Mouse (Mus musculus): ENCODE measurements around the gene Prrg2.

DNA sequence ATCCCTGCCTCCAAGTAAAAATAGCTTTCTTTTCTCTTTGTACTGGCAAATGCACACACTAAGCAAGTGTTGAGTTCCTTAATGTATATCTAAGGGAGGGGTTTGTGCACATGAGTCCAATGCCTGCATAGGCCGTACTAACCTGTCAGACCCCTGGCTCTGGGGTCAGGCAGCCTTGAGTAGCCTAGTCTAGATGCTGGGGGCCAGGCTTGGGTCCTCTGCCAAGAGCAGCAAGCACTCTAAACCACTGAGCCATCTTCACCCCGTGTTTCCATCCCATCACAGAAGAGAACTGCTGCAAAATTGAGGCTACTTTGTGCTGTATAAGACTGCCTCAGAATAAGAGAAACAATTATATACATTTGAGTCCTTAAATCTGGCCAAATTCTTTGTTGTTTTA is 15.4 kb upstream of the Prrg2 start:
- TF ChIP-seq EP300 (IDR thresholded peaks at IDR 0.05; ENCODE audit: insufficient read depth, low read depth, low read length) (no peak), CTCF (IDR thresholded peaks at IDR 0.05) (no peak), POLR2A (IDR thresholded peaks at IDR 0.05; ENCODE audit: insufficient read depth, low read depth, low read length) (no peak)

All from heart, adult 2 months (tissue).